Mouse (Mus musculus) liver, embryonic 13.5 days (tissue): Measurements from ENCODE around the gene Gm20594. TPM values are rescaled to one million over a fixed set of nuclear protein-coding genes. Genes with fewer than 3 reads are reported as not detected.
A peak's percentile ranks its signal among the peaks of the same experiment; 100 is the strongest.

Experiments used
- ATAC-seq: fragments of 200-750 bp; cut with Nextera tagmentation; 2 replicates; pipeline ENCODE4 v1.8.0; 2017; ENCODE audit warnings: low read depth, mild to moderate bottlenecking, moderate number of reproducible peaks, moderate library complexity
- DNase-seq: peaks from one replicate; pipeline ENCODE4 v3.0.0; 2022
- H3K27ac ChIP-seq: fragments of 300-500 bp; sonication (generic); 2 replicates; pipeline ENCODE4 v1.5.1; 2015; ENCODE audit warnings: moderate library complexity, mild to moderate bottlenecking, inconsistent platforms
- H3K27me3 ChIP-seq: fragments of 300-500 bp; sonication (generic); 2 replicates; pipeline ENCODE4 v1.6.1; 2015; ENCODE audit warnings: mild to moderate bottlenecking, inconsistent platforms
- H3K36me3 ChIP-seq: fragments of 300-500 bp; sonication (generic); 2 replicates; pipeline ENCODE4 v1.6.1; 2015; ENCODE audit warnings: mild to moderate bottlenecking, inconsistent platforms
- H3K4me1 ChIP-seq: fragments of 300-500 bp; sonication (generic); replicated peaks from 2 replicates; pipeline ENCODE4 v1.6.1; 2015; ENCODE audit warnings: inconsistent platforms
- H3K4me2 ChIP-seq: fragments of 300-500 bp; sonication (generic); 2 replicates; pipeline ENCODE4 v1.6.1; 2015; ENCODE audit warnings: inconsistent platforms, mild to moderate bottlenecking, moderate library complexity
- H3K4me3 ChIP-seq: fragments of 300-500 bp; sonication (generic); replicated peaks from 2 replicates; pipeline ENCODE4 v1.5.1; 2015; ENCODE audit warnings: mild to moderate bottlenecking, inconsistent platforms
- H3K9ac ChIP-seq: fragments of 300-500 bp; sonication (generic); 2 replicates; pipeline ENCODE4 v1.6.1; 2015; ENCODE audit warnings: mild to moderate bottlenecking, inconsistent platforms
- H3K9me3 ChIP-seq: fragments of 300-500 bp; sonication (generic); replicated peaks from 2 replicates; pipeline ENCODE4 v1.6.1; 2016; ENCODE audit warnings: inconsistent platforms
- WGBS: fragments of 180-500 bp; shearing (Covaris S2); methylation state at CpG from one replicate; pipeline ENCODE4 v1.1.7; 2015; ENCODE audit not compliant: insufficient replicate concordance; 5-methylcytosine and 5-hydroxymethylcytosine counted together
- polyA plus RNA-seq: library from polyadenylated mRNA; unstranded; fragments of >200 nt; fragmentation: Nextera tagmentation; extraction: Ambion mirVana; gene quantifications from 2 replicates; pipeline ENCODE4 v1.2.1, GENCODE M21; 2015

Gm20594 gene
- not detected in 2 replicates for polyA plus RNA-seq

- no peaks in the 10 kb centered on the region for H3K27me3 ChIP-seq
Observed at GRCm38 (mm10) chr6:79817616-79818015, at the start of gene Gm20594. Gm20594 (plus strand) TSS chr6:79817916.

GRCm38 (mm10) chr6:79818114-79818513 lies 398 bp downstream of the Gm20594 start:
- Histone ChIP-seq H3K9ac (no peak overlapping the region), H3K4me1 (no peaks in the 10 kb centered on the region), H3K4me3 (no peak overlapping the region), H3K27me3 (no peaks in the 10 kb centered on the region), H3K36me3 (no peaks in the 10 kb centered on the region), H3K4me2 (no peak overlapping the region), H3K9me3 (no peaks in the 10 kb centered on the region), H3K27ac (no peak overlapping the region)
- WGBS: 62% methylated on average over 4 of the region's 4 CpGs
- no peak for DNase-seq
- ATAC-seq: peak; percentile 72; the same call in 1 of the 2 replicates

More at GRCm38 (mm10) chr6:79817616-79818015, at the start of gene Gm20594:
- no peak within 1 kb of the TSS for H3K4me2 ChIP-seq
- WGBS: 30% methylated on average over 1 of the region's 1 CpGs
- no peaks in the 10 kb centered on the region for H3K9me3 ChIP-seq
- DNase-seq (no peak), ATAC-seq (no peak)
- no peak within 1 kb of the TSS for H3K27ac ChIP-seq
- H3K4me1 ChIP-seq: no peaks in the 10 kb centered on the region
- no peak within 1 kb of the TSS for H3K4me3 ChIP-seq
- no peak within 1 kb of the TSS for H3K9ac ChIP-seq
- no peaks in the 10 kb centered on the region for H3K36me3 ChIP-seq

- Histone ChIP-seq H3K9me3 (no peaks in the 10 kb centered on the region), H3K27me3 (no peaks in the 10 kb centered on the region), H3K4me2 (no peak overlapping the region), H3K27ac (no peak overlapping the region), H3K36me3 (no peaks in the 10 kb centered on the region), H3K4me3 (no peak overlapping the region), H3K4me1 (no peaks in the 10 kb centered on the region), H3K9ac (no peak overlapping the region)
- no peak for ATAC-seq
- 57% methylated on average over 4 of the region's 4 CpGs for WGBS
- DNase-seq: no peak
Observed at GRCm38 (mm10) chr6:79833845-79834244, 16.1 kb downstream of the Gm20594 start.

GRCm38 (mm10) chr6:79846829-79847228 lies 29.1 kb downstream of the Gm20594 start:
- no peaks in the 10 kb centered on the region for H3K27me3 ChIP-seq
- no peak for ATAC-seq
- DNase-seq: no peak
- no peak overlapping the region for H3K4me3 ChIP-seq
- H3K9me3 ChIP-seq: no peaks in the 10 kb centered on the region
- H3K36me3 ChIP-seq: no peaks in the 10 kb centered on the region
- no peak overlapping the region for H3K27ac ChIP-seq
- H3K4me1 ChIP-seq: no peaks in the 10 kb centered on the region
- WGBS: 66% methylated on average over 1 of the region's 1 CpGs
- no peak overlapping the region for H3K9ac ChIP-seq
- no peak overlapping the region for H3K4me2 ChIP-seq

Other genes with a start within 250 kb of the Gm20594 start
- 0.02 TPM in 1 of 2 replicates, not detected in the other for gene Lrrtm4, start 201.0 kb downstream of the Gm20594 start, polyA plus RNA-seq